Mouse (Mus musculus): ENCODE results near the gene Cyb5b. TPM values are rescaled to one million over a fixed set of nuclear protein-coding genes. Genes with fewer than 3 reads are reported as not detected.

The Cyb5b gene
- polyA plus RNA-seq, 1 experiment from 2014 or later: 177 TPM

GRCm38 (mm10) chr8:107226183-107226582 is 75.7 kb downstream of the Cyb5b start:
- Histone ChIP-seq H3K4me1 (ENCODE audit: control insufficient read depth, insufficient read depth, low read length) (no peaks in the 10 kb centered on the region), H3K4me3 (ENCODE audit: low read depth, low read length) (no peak overlapping the region), H3K9ac (ENCODE audit: low read length) (no peak overlapping the region), H3K36me3 (ENCODE audit: control insufficient read depth, insufficient read depth, low read length) (no peaks in the 10 kb centered on the region), H3K9me3 (ENCODE audit: control insufficient read depth, low read length) (no peaks in the 10 kb centered on the region), H3K4me2 (no peak overlapping the region), H3K27me3 (ENCODE audit: control insufficient read depth, insufficient read depth, low read length) (no peaks in the 10 kb centered on the region), H3K27ac (ENCODE audit: low read depth, low read length) (no peak overlapping the region)
- ATAC-seq (ENCODE audit: low FRiP score) (no peak), DNase-seq (ENCODE audit: low spot score, missing footprints) (no peak)
- WGBS: 62% methylated on average over 9 of the region's 9 CpGs

GRCm38 (mm10) chr8:107227011-107227626 is 76.7 kb downstream of the Cyb5b start:
- no peaks in the 10 kb centered on the region for H3K9me3 ChIP-seq (ENCODE audit: control insufficient read depth, low read length)
- H3K36me3 ChIP-seq (ENCODE audit: control insufficient read depth, insufficient read depth, low read length): no peaks in the 10 kb centered on the region
- no peak for DNase-seq (ENCODE audit: low spot score, missing footprints)
- H3K4me2 ChIP-seq: no peak overlapping the region
- no peak overlapping the region for H3K9ac ChIP-seq (ENCODE audit: low read length)
- H3K27me3 ChIP-seq (ENCODE audit: control insufficient read depth, insufficient read depth, low read length): no peaks in the 10 kb centered on the region
- H3K4me1 ChIP-seq (ENCODE audit: control insufficient read depth, insufficient read depth, low read length): no peaks in the 10 kb centered on the region
- no peak for ATAC-seq (ENCODE audit: low FRiP score)
- 73% methylated on average over 11 of the region's 11 CpGs for whole genome bisulfite sequencing
- no peak overlapping the region for H3K4me3 ChIP-seq (ENCODE audit: low read depth, low read length)
- no peak overlapping the region for H3K27ac ChIP-seq (ENCODE audit: low read depth, low read length)

- 94% methylated on average over 3 of the region's 3 CpGs for WGBS
- H3K27me3 ChIP-seq (ENCODE audit: control insufficient read depth, insufficient read depth, low read length): no peaks in the 10 kb centered on the region
- H3K4me3 ChIP-seq (ENCODE audit: low read depth, low read length): no peak overlapping the region
- no peaks in the 10 kb centered on the region for H3K4me1 ChIP-seq (ENCODE audit: control insufficient read depth, insufficient read depth, low read length)
- ATAC-seq (ENCODE audit: low FRiP score): no peak
- H3K27ac ChIP-seq (ENCODE audit: low read depth, low read length): no peak overlapping the region
- H3K36me3 ChIP-seq (ENCODE audit: control insufficient read depth, insufficient read depth, low read length): no peaks in the 10 kb centered on the region
- no peak for DNase-seq (ENCODE audit: low spot score, missing footprints)
- H3K9me3 ChIP-seq (ENCODE audit: control insufficient read depth, low read length): no peaks in the 10 kb centered on the region
- H3K4me2 ChIP-seq: no peak overlapping the region
- no peak overlapping the region for H3K9ac ChIP-seq (ENCODE audit: low read length)
Observed at GRCm38 (mm10) chr8:107233251-107233650, 82.8 kb downstream of the Cyb5b start.

GRCm38 (mm10) chr8:107233718-107234117 is 83.3 kb downstream of the Cyb5b start:
- Histone ChIP-seq H3K9me3 (ENCODE audit: control insufficient read depth, low read length) (no peaks in the 10 kb centered on the region), H3K4me3 (ENCODE audit: low read depth, low read length) (no peak overlapping the region), H3K4me1 (ENCODE audit: control insufficient read depth, insufficient read depth, low read length) (no peaks in the 10 kb centered on the region), H3K27ac (ENCODE audit: low read depth, low read length) (no peak overlapping the region), H3K36me3 (ENCODE audit: control insufficient read depth, insufficient read depth, low read length) (no peaks in the 10 kb centered on the region), H3K27me3 (ENCODE audit: control insufficient read depth, insufficient read depth, low read length) (no peaks in the 10 kb centered on the region), H3K4me2 (no peak overlapping the region), H3K9ac (ENCODE audit: low read length) (no peak overlapping the region)
- ATAC-seq (ENCODE audit: low FRiP score) (no peak), DNase-seq (ENCODE audit: low spot score, missing footprints) (no peak)
- WGBS: 72% methylated on average over 2 of the region's 2 CpGs

Other genes with a start within 250 kb of the Cyb5b start
- 5.9 and 6.2 TPM in 2 replicates for gene Sntb2, start 214.9 kb upstream of the Cyb5b start, polyA plus RNA-seq (2014; fragmentation: Nextera tagmentation; extraction: Ambion mirVana)
- gene Vps4a, start 119.4 kb upstream of the Cyb5b start, polyA plus RNA-seq (2014; fragmentation: Nextera tagmentation; extraction: Ambion mirVana): 94.9 and 96.4 TPM in 2 replicates
- 39.8 and 42.1 TPM in 2 replicates for gene Pdf, start 102.0 kb upstream of the Cyb5b start, polyA plus RNA-seq (2014; fragmentation: Nextera tagmentation; extraction: Ambion mirVana)
- gene Cog8, start 94.0 kb upstream of the Cyb5b start, polyA plus RNA-seq (2014; fragmentation: Nextera tagmentation; extraction: Ambion mirVana): 38.1 and 38.8 TPM in 2 replicates
- gene Nip7, start 93.8 kb upstream of the Cyb5b start, polyA plus RNA-seq (2014; fragmentation: Nextera tagmentation; extraction: Ambion mirVana): 100 and 102 TPM in 2 replicates
- not detected in 2 replicates for gene Tmed6, start 85.0 kb upstream of the Cyb5b start, polyA plus RNA-seq (2014; fragmentation: Nextera tagmentation; extraction: Ambion mirVana)
- 16.4 and 16.6 TPM in 2 replicates for gene Terf2, start 54.1 kb upstream of the Cyb5b start, polyA plus RNA-seq (2014; fragmentation: Nextera tagmentation; extraction: Ambion mirVana)
- gene Nfat5, start 142.8 kb downstream of the Cyb5b start, polyA plus RNA-seq (2014; fragmentation: Nextera tagmentation; extraction: Ambion mirVana): 6.5 and 7.6 TPM in 2 replicates

All from midbrain, embryonic 11.5 days (tissue).